Mouse (Mus musculus) spleen, adult 2 months (tissue): ENCODE results near the gene Olfr203.

Experiments used
- CTCF ChIP-seq: fragments of 200-500 bp; IDR thresholded peaks from 2 replicates; pipeline ENCODE4 v1.5.1; 2011; ENCODE audit warnings: mild to moderate bottlenecking, inconsistent platforms; ENCODE audit not compliant: insufficient read depth, insufficient read length, insufficient replicate concordance; ENCODE audit errors: extremely low read depth
- POLR2A ChIP-seq: fragments of 200-500 bp; IDR thresholded peaks from 2 replicates; pipeline ENCODE4 v1.6.1; 2011; ENCODE audit warnings: low read depth, low read length, inconsistent platforms

- TF ChIP-seq CTCF (no peak), POLR2A (no peak)
Measured at GRCm38 (mm10) chr16:59318148-59318547, 19.5 kb downstream of the Olfr203 start, which contains the start of gene Olfr204.
